Mouse (Mus musculus) small intestine, adult 2 months (tissue): ENCODE data around the gene Ctnna3. TPM values are rescaled to one million over a fixed set of nuclear protein-coding genes. Genes with fewer than 3 reads are reported as not detected.

Experiments used
- H3K27ac ChIP-seq: fragments of 200-500 bp; 2 replicates; pipeline ENCODE4 v1.5.1; 2012; ENCODE audit warnings: low read depth, low read length, control low read depth, inconsistent platforms; ENCODE audit not compliant: insufficient read depth
- H3K27me3 ChIP-seq: fragments of 200-500 bp; 2 replicates; pipeline ENCODE4 v1.6.1; 2012; ENCODE audit warnings: mild to moderate bottlenecking, moderate library complexity, low read length, inconsistent platforms; ENCODE audit not compliant: control insufficient read depth, insufficient read depth
- H3K36me3 ChIP-seq: fragments of 200-500 bp; 2 replicates; pipeline ENCODE4 v1.6.1; 2012; ENCODE audit warnings: mild to moderate bottlenecking, low read length, control low read depth, inconsistent platforms; ENCODE audit not compliant: control insufficient read depth, insufficient read depth
- H3K4me1 ChIP-seq: fragments of 200-500 bp; 2 replicates; pipeline ENCODE4 v1.6.1; 2012; ENCODE audit warnings: low read length, inconsistent platforms, mixed read lengths; ENCODE audit not compliant: control insufficient read depth, insufficient read depth, insufficient read length
- H3K4me3 ChIP-seq: fragments of 200-500 bp; 2 replicates; pipeline ENCODE4 v1.5.1; 2012; ENCODE audit warnings: low read depth, mild to moderate bottlenecking, control low read depth, inconsistent platforms, low read length, moderate library complexity
- CTCF ChIP-seq: fragments of 200-500 bp; IDR thresholded peaks from 2 replicates; pipeline ENCODE4 v1.5.1; 2012; ENCODE audit warnings: low read depth, mild to moderate bottlenecking, control low read depth, inconsistent platforms, low read length, moderate library complexity, mixed read lengths; ENCODE audit not compliant: insufficient replicate concordance, insufficient read length; ENCODE audit errors: extremely low read depth
- POLR2A ChIP-seq: fragments of 200-500 bp; IDR thresholded peaks from 2 replicates; pipeline ENCODE4 v1.6.1; 2012; ENCODE audit warnings: low read depth, mild to moderate bottlenecking, control low read depth, inconsistent platforms, low read length, moderate library complexity
- WGBS: fragments of 180-500 bp; shearing (Covaris S2); methylation state at CpG from one replicate; pipeline ENCODE4 v1.1.7; 2018; 5-methylcytosine and 5-hydroxymethylcytosine counted together
- polyA plus RNA-seq: library from polyadenylated mRNA; depleted of rRNA; stranded (reverse); fragments of >200 nt; gene quantifications from 2 replicates; pipeline ENCODE4 v1.2.3, GENCODE M21; 2012

Gene Ctnna3
- polyA plus RNA-seq, 1 experiment = 0.06 TPM

DNA sequence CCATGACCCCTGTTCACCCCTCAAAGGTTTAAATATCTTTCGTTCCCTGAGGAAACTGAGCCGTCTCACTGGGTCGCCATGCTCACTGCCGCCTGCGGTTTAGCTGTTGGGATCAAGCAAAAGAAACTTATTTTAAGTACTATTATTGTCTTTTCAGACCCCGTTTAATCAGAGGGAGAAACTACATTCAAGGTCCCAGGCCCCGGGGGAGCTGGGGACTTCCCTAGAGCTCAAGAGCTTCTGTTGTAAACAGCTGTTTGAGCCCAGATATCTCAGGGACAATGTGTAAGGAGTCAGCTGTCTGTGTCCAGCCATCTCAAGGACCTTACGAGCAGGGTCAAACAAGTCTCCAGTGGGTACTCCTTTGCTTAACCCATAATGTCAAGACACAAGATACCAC lies 2.8 kb upstream of the Ctnna3 start:
- Histone ChIP-seq H3K36me3 (no peaks in the 10 kb centered on the region), H3K4me3 (no peak overlapping the region), H3K27ac (no peak overlapping the region), H3K4me1 (no peaks in the 10 kb centered on the region), H3K27me3 (no peaks in the 10 kb centered on the region)
- TF ChIP-seq CTCF (no peak), POLR2A (no peak)
- 82% methylated on average over 8 of the region's 8 CpGs for WGBS

GRCm38 (mm10) chr10:63428243-63429022 lies 1.5 kb upstream of the Ctnna3 start:
- Histone ChIP-seq H3K4me3 (peak overlapping the region; percentile 58), H3K27me3 (no peaks in the 10 kb centered on the region), H3K4me1 (no peaks in the 10 kb centered on the region), H3K27ac (no peak overlapping the region), H3K36me3 (no peaks in the 10 kb centered on the region)
- TF ChIP-seq POLR2A = no peak
- TF ChIP-seq CTCF = peak; percentile 11; the same call in 1 of the 2 replicates
- 11% methylated on average over 19 of the region's 19 CpGs for WGBS

DNA sequence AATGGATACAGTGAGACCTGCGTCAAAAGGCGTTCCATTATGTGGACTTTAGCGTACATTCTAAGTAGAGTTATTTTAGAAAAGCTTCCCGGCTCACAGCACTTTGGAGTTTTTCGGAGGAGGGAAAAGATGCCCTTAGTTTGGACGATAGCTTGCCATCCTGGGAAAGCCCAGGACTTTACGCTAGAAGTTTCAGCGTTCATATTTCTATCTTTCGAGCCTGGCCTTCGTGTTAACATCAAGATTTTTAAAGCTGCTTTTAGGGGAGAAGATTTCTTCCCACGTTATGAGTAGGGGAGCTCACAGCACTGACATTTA lies 916 bp upstream of the Ctnna3 start:
- Histone ChIP-seq H3K4me3 (peak overlapping the region; percentile 58), H3K4me1 (no peaks in the 10 kb centered on the region), H3K27me3 (no peaks in the 10 kb centered on the region), H3K27ac (no peak overlapping the region), H3K36me3 (no peaks in the 10 kb centered on the region)
- no peak for TF ChIP-seq CTCF
- TF ChIP-seq POLR2A = no peak
- WGBS = 2% methylated on average over 11 of the region's 11 CpGs

GRCm38 (mm10) chr10:63429380-63429779 lies 518 bp upstream of the Ctnna3 start:
- WGBS = under 1% methylated on average over 34 of the region's 34 CpGs
- peak overlapping the region; percentile 93 for H3K4me3 ChIP-seq
- TF ChIP-seq POLR2A = no peak; the same call in 1 of the 2 replicates
- TF ChIP-seq CTCF = no peak
- no peaks in the 10 kb centered on the region for H3K27me3 ChIP-seq
- peak overlapping the region; percentile 29 for H3K27ac ChIP-seq
- H3K36me3 ChIP-seq = no peaks in the 10 kb centered on the region
- H3K4me1 ChIP-seq = no peaks in the 10 kb centered on the region

GRCm38 (mm10) chr10:63431221-63431736 lies 1.4 kb downstream of the Ctnna3 start:
- no peak overlapping the region for H3K4me3 ChIP-seq
- no peaks in the 10 kb centered on the region for H3K4me1 ChIP-seq
- H3K36me3 ChIP-seq = no peaks in the 10 kb centered on the region
- H3K27ac ChIP-seq = no peak overlapping the region
- no peaks in the 10 kb centered on the region for H3K27me3 ChIP-seq
- 93% methylated on average over 7 of the region's 7 CpGs for WGBS
- no peak for TF ChIP-seq POLR2A
- no peak for TF ChIP-seq CTCF

DNA sequence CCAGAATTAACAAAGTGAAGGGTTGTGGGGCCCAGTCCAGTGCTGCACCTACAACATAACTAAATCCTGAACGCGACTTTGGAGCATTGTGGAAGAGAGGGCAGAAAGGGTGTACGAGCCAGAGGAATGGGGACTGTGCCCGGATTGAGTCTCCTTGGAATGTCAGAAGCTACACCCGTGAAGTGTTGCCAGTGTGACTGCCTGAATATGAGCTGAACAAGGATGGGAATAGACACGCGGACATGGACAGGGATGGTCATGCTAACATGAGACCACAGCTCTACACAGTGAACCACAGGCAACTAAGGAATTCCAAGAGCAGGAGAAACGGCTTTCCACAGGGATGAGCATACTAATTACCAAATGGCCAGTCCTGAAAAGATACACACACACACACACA lies 2.2 kb downstream of the Ctnna3 start:
- WGBS = 92% methylated on average over 8 of the region's 8 CpGs
- Histone ChIP-seq H3K4me1 (no peaks in the 10 kb centered on the region), H3K27me3 (no peaks in the 10 kb centered on the region), H3K4me3 (no peak overlapping the region), H3K27ac (no peak overlapping the region), H3K36me3 (no peaks in the 10 kb centered on the region)
- TF ChIP-seq CTCF (no peak), POLR2A (no peak)

- no peak overlapping the region for H3K27ac ChIP-seq
- no peak for TF ChIP-seq CTCF
- TF ChIP-seq POLR2A = no peak
- H3K27me3 ChIP-seq = no peaks in the 10 kb centered on the region
- H3K4me3 ChIP-seq = no peak overlapping the region
- no peaks in the 10 kb centered on the region for H3K4me1 ChIP-seq
- no peaks in the 10 kb centered on the region for H3K36me3 ChIP-seq
- 38% methylated on average over 2 of the region's 2 CpGs for WGBS
Measured at GRCm38 (mm10) chr10:63432887-63433286, 3.0 kb downstream of the Ctnna3 start.

DNA sequence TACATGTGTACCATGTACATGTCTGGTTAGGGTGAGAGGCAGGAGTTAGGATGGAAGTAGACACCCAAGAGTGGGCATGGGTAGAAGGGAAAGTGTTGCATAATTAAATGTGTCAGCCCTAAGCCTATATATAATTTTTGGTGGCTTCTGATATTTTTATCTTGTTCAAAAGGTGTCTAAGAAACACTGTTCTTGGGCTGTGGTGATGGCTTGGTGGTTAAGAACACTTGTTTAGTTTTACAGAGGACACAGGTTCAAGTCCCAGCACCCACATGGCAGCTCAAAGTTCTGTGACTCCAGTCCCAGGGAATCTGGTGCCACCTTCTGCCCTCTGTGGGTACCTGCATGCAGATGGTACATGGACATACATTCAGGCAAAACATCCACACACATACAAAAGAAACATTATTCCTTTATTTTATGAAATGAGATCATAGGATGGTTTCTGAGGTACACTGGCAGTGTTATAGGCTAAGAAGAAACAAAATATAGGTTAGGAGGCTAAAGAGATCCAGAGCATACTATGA lies 8.9 kb downstream of the Ctnna3 start:
- Histone ChIP-seq H3K36me3 (no peaks in the 10 kb centered on the region), H3K4me1 (no peaks in the 10 kb centered on the region), H3K4me3 (no peak overlapping the region), H3K27me3 (no peaks in the 10 kb centered on the region), H3K27ac (no peak overlapping the region)
- TF ChIP-seq CTCF (no peak), POLR2A (no peak)
